Mouse (Mus musculus): ENCODE data around the gene Arid3b. TPM values are rescaled to one million over a fixed set of nuclear protein-coding genes. Genes with fewer than 3 reads are reported as not detected.

The Arid3b gene
- total RNA-seq, 2 experiments from 2014 or later: 4.4 to 7.0 TPM

- intact Hi-C loops (cut with DNase I): no loop called here
- DNase-seq: no peak
These were observed 39.1 kb downstream of the Arid3b start for GRCm38 (mm10) chr9:57797456-57797855.

- DNase-seq: no peak
- intact Hi-C loops (cut with DNase I): loop anchor here (5.0 kb wide), 1 partner anchor 58 kb away; no protein-coding TSS in a partner anchor
These were observed 46.9 kb downstream of the Arid3b start for GRCm38 (mm10) chr9:57789733-57790132.

GRCm38 (mm10) chr9:57782656-57783055 lies 53.9 kb downstream of the Arid3b start:
- no peak for DNase-seq
- intact Hi-C loops (cut with DNase I): no loop called here

DNA sequence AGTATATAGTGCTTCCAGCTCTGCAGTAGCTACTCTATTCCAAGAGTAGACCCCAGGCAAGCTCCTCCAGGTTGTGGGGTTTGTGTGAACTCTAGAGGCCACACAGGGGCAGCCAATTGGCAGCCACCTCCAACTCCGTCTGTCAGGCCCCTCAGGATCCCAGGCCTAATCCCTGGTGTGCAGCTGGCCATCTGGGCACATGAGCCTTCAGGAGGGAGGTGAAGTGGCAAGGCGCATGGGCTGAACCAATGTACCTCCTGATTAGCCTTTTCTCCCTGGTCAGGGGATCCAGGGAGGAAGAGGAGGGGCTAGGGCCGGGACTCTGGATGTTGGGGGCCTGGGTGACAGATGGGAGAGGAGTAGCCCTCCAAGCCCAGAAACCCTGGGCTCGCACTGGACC lies 60.9 kb downstream of the Arid3b start:
- DNase-seq: no peak
- intact Hi-C loops (cut with DNase I): no loop called here

DNA sequence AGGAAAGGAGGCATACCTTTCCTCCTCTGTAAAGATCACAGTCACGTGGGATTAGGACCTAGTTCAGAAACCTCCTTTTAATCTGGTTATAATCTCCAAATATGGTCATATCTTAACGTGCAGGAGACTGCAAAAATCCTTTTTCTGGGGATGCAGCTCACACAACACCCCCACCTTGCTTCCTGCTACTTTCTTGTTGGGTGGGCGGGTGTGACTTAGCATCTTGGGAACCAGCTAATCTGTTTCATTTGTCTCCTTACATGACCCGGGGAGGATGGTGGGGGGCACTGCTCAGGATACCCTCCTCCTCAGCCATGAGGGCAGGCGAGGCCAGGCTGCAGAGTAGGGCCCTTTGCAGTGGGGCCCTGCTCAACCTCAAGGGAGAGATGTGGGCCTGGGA lies 61.6 kb downstream of the Arid3b start:
- DNase-seq: no peak
- intact Hi-C loops (cut with DNase I): no loop called here

- intact Hi-C loops (cut with DNase I): no loop called here
- no peak for DNase-seq
These were observed 62.4 kb downstream of the Arid3b start for GRCm38 (mm10) chr9:57774168-57774567.

GRCm38 (mm10) chr9:57773754-57774153 lies 62.8 kb downstream of the Arid3b start:
- DNase-seq: no peak
- intact Hi-C loops (cut with DNase I): no loop called here

DNA sequence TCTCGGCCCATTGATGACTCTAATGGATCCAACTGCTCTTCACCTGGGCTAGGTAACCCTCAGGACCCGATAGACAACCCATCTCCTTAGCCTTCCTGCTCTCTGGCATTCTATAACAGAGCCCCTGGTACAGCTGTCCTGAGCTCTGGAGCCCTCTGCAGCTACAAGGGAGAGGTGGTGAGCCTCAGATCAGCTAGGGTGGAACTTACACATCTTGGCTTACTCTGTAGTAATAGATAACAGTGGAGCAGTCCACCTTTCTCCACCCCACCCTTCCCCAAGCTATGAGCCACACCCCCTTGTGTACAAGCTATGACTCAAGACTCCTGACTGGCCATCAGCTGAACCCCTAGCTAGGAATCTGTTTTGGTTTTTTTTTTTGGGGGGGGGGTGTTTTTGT lies 65.8 kb downstream of the Arid3b start:
- intact Hi-C loops (cut with DNase I): no loop called here
- no peak for DNase-seq

GRCm38 (mm10) chr9:57770214-57770613 lies 66.4 kb downstream of the Arid3b start:
- DNase-seq: no peak
- intact Hi-C loops (cut with DNase I): no loop called here

GRCm38 (mm10) chr9:57769539-57770069 lies 67.0 kb downstream of the Arid3b start:
- peak; percentile 52 to 55 for DNase-seq
- intact Hi-C loops (cut with DNase I): loop anchor here (10.0 kb wide), 2 partner anchors 245 to 625 kb away; partner anchors contain the start of genes Cox5a and Neil1

DNA sequence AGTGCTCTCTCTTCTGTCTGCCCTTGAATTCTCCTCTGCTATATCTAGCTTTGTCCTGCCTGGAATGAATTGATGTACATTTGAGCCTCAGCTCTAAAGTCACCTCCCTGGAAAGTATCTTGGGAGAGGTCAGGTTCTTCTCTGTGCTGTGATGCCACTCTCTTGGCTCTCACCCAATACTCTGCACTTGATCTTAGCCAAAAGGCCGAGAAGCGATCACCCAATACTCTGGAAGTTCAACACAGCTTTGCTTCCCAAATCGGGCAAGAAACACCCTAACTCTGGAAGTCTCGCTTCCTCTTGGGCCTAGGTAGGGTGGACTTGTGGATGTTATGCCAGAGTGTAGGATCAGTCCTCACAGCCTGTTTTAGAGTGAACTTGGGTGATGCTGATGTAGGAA lies 69.4 kb downstream of the Arid3b start:
- no peak for DNase-seq

GRCm38 (mm10) chr9:57766431-57766830 lies 70.2 kb downstream of the Arid3b start:
- intact Hi-C loops (cut with DNase I): loop anchor here (10.0 kb wide), 2 partner anchors 242 to 622 kb away; partner anchors contain the start of genes Cox5a and Neil1
- no peak for DNase-seq

More for the DNA sequence above, 69.4 kb downstream of the Arid3b start:
- intact Hi-C loops (cut with DNase I): loop anchor here (10.0 kb wide), 2 partner anchors 242 to 622 kb away; partner anchors contain the start of genes Cox5a and Neil1

DNA sequence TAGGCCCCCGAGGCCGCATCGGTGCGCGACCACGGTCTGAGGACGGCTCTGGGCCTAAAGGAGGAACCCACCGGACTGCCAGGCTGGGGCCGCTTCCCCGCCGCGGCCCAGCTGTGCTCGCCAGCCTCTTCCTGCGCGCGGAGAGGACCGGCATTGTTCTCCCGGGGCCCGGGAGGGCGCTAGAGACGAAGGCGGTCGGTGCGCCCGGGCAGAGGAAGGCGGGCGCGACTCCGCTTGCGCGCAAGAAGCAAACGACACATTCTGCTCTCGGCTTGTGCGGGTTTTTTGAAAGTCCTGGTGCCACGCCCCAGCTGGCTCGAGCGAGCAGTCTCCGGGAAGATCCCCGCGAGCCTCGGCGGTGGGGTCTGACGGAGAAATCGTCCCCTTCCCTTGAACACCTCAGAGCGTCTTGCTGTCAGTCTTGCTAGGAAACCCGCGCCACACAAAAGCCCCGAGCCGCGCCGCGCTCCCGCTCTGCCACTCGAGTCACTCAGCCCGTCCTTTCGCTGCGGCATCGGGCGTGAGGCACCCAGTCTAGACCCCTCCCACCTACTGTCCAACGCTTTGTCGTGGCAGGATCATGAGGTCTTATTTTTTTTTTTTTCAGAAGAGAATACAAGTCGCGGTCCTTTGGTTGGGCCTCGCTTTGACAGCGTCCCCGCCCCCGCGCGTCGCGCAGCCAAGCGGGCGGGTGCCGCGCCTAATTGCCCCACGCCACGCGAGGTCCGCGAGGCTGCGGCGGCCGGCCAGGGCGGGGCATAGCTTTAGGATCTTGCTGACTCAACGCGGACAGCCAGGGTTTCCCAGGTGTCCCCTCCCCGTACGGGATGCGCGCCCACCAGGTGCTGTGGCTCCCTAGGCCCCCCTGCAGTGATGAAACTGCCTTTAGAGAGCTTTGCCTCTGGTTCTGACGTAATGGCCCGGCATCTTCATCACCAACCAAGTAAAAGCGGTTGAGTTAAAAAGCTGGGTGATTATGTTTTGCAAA lies 70.9 kb downstream of the Arid3b start, which contains the start of gene Clk3:
Clk3 (minus strand) TSS at position 497 of the 988 bp plus-strand sequence.
- peak; percentile 85 to 86 for DNase-seq
- intact Hi-C loops (cut with DNase I): loop anchor here (2.0 to 10.0 kb wide), 3 partner anchors 71 to 621 kb away; partner anchors contain the start of genes Arid3b, Cox5a and Neil1

- intact Hi-C loops (cut with DNase I): loop anchor here (2.0 to 10.0 kb wide), 5 partner anchors 72 to 620 kb away; partner anchors contain the start of genes Arid3b, Cox5a, Neil1 and Ubl7
These were observed 71.6 kb downstream of the Arid3b start for GRCm38 (mm10) chr9:57764974-57765363.

GRCm38 (mm10) chr9:57764147-57764973 lies 72.2 kb downstream of the Arid3b start:
- intact Hi-C loops (cut with DNase I): loop anchor here (2.0 to 10.0 kb wide), 5 partner anchors 72 to 620 kb away; partner anchors contain the start of genes Arid3b, Cox5a, Neil1 and Ubl7
- DNase-seq: peak; percentile 86

More at GRCm38 (mm10) chr9:57764974-57765363, 71.6 kb downstream of the Arid3b start:
- DNase-seq: peak; percentile 96

- intact Hi-C loops (cut with DNase I): loop anchor here (5.0 to 10.0 kb wide), 4 partner anchors 150 to 618 kb away; partner anchors contain the start of genes Cox5a, Neil1 and Ubl7
- DNase-seq: peak; percentile 77 to 82
These were observed 74.0 kb downstream of the Arid3b start for GRCm38 (mm10) chr9:57762563-57762991.

GRCm38 (mm10) chr9:57761563-57762551 lies 74.7 kb downstream of the Arid3b start:
- no peak for DNase-seq
- intact Hi-C loops (cut with DNase I): loop anchor here (5.0 to 10.0 kb wide), 4 partner anchors 150 to 617 kb away; partner anchors contain the start of genes Cox5a, Neil1 and Ubl7

GRCm38 (mm10) chr9:57760416-57761146 lies 76.0 kb downstream of the Arid3b start:
- intact Hi-C loops (cut with DNase I): loop anchor here (5.0 to 10.0 kb wide), 4 partner anchors 152 to 616 kb away; partner anchors contain the start of genes Cox5a, Neil1 and Ubl7

More at GRCm38 (mm10) chr9:57760416-57761146, 76.0 kb downstream of the Arid3b start:
- DNase-seq: no peak
